ENCODE assay signal across 8 mouse cellular contexts in genomic region chr16:13197293-13197692, GRCm38 (mm10). TPM values are rescaled to one million over a fixed set of nuclear protein-coding genes. Genes with fewer than 3 reads are reported as not detected.
A peak's percentile ranks its signal among the peaks of the same experiment; 100 is the strongest.
DNase-seq lines count a peak whose midpoint lies in the region; ATAC-seq lines count a peak whose summit lies in the region.

No protein-coding gene starts in this region.

- ATAC-seq in common myeloid progenitor, adult 5-6 weeks (replicated peaks; ENCODE audit: low read depth, poor library complexity, severe bottlenecking) = peak; percentile 62
- no peak for ATAC-seq in erythroid progenitor cell, adult 5-6 weeks (replicated peaks; ENCODE audit: low FRiP score, poor library complexity, severe bottlenecking)

- peak; percentile 33 for DNase-seq in MN1 (ENCODE audit: low spot score)
- peak; percentile 84 for DNase-seq in layer of hippocampus, adult 11-12 months (ENCODE audit: low spot score)
- peak; percentile 39 to 46 for DNase-seq in lung, postnatal 4 days
- no peak for DNase-seq in thymus, adult 18-20 months
- DNase-seq in urinary bladder, postnatal 4 days (ENCODE audit: low spot score in 2 of 2) = no peak
- no peak for DNase-seq in gastrocnemius, postnatal 25 days

RNA-seq across cellular contexts. Expression of gene Mrtfb, which starts 59.0 kb away (rescaled TPM):
- total RNA-seq in common myeloid progenitor, adult 5-6 weeks (2017) = 6.0 and 8.8 TPM in 2 replicates
- 2.5 and 4.6 TPM in 2 replicates for total RNA-seq in erythroid progenitor cell, adult 5-6 weeks (2015; ENCODE audit: low replicate concordance)
- 1.1 and 1.2 TPM in 2 replicates for total RNA-seq in erythroid progenitor cell, adult 5-6 weeks (2017; ENCODE audit: low replicate concordance)
- 10 to 100 TPM; 18.8 to 20.7 TPM for total RNA-seq in gastrocnemius, postnatal 25 days (2021)

Comparison
In these comparisons a context has a peak if more than half of its experiments do, and no peak if none do; other contexts are left out.
1. DNase-seq: peak in MN1 (single experiment), layer of hippocampus, adult 11-12 months (single experiment) and lung, postnatal 4 days (2 of 2); none in thymus, adult 18-20 months (0 of 2), urinary bladder, postnatal 4 days (0 of 2) and gastrocnemius, postnatal 25 days (single experiment).